Mouse (Mus musculus): ENCODE results near the gene 2610042L04Rik.
"Not testable (repeated sequence)": the region's sequence is repeated elsewhere in the genome, so short reads cannot be mapped to it uniquely, and the experiment has no call there.

Gene 2610042L04Rik

GRCm38 (mm10) chr14:4334476-4335080 is at the start of gene 2610042L04Rik:
Gene 2610042L04Rik, plus strand, starts transcription at chr14:4334763.
- not testable (repeated sequence) for DNase-seq

DNA sequence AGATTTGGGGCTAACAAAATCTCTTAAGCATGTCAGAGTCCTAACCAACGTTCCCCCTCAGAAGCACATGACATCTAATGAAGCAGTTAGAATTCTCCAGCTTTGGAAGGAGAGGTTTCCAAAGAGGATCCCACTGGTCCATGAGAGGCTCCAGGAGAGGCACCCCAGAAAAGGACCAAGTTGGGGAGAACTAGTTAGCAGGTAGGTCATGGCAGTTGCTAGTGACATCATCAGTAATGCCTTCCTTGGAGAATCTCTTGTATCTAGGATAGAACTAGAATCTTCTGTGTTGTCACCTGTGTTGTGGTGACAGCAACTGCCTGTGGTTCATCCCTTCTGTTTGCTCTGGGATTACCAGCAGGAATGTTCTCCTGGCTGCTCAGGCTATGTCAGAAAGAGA is 17.6 kb upstream of the 2610042L04Rik start, which contains the start of gene Gm3149:
Gene Gm3149 (plus strand): TSS at position 301 of the 400 bp plus-strand sequence.
- DNase-seq = not testable (repeated sequence)

GRCm38 (mm10) chr14:4335506-4335905 is 943 bp downstream of the 2610042L04Rik start:
- DNase-seq = peak; percentile 1

GRCm38 (mm10) chr14:4368991-4369390 is 34.4 kb downstream of the 2610042L04Rik start:
- DNase-seq = not testable (repeated sequence)

- not testable (repeated sequence) for DNase-seq
These were observed 35.1 kb downstream of the 2610042L04Rik start for GRCm38 (mm10) chr14:4369691-4370090.

DNA sequence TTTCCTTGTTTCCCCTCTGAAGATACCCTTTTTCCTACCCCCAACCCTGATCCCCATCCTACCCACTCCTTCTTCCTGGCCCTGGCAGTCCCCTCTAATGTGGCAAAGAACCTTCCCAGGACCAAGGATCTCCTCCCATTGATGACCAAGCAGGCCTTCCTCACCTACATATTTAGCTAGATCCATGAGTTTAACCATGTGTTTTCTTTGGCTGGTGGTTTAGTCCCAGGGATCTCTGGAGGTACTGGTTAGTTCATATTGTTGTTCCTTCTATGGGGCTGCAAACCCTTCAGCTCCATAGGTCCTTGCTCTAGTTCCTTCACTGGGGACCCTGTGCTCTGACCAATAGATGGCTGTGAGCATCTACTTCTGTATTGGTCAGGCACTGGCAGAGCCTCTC is 43.3 kb downstream of the 2610042L04Rik start:
- not testable (repeated sequence) for DNase-seq

GRCm38 (mm10) chr14:4385606-4386005 is 51.0 kb downstream of the 2610042L04Rik start:
- DNase-seq = not testable (repeated sequence)

- not testable (repeated sequence) for DNase-seq
These were observed 58.4 kb downstream of the 2610042L04Rik start for GRCm38 (mm10) chr14:4392841-4393530.

DNA sequence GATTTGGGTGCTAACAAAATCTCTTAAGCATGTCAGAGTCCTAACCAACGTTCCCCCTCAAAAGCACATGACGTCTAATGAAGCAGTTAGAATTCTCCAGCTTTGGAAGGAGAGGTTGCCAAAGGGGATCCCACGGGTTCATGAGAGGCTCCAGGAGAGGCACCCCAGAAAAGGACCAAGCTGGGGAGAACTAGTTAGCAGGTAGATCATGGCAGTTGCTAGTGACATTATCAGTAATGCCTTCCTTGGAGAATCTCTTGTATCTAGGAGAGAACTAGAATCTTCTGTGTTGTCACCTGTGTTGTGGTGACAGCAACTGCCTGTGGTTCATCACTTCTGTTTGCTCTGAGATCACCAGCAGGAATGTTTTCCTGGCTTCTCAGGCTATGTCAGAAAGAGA is 62.7 kb downstream of the 2610042L04Rik start, which contains the start of gene Gm3159:
Gene Gm3159 (plus strand): TSS at position 301 of the 400 bp plus-strand sequence.
- not testable (repeated sequence) for DNase-seq

- DNase-seq = not testable (repeated sequence)
These were observed 64.1 kb downstream of the 2610042L04Rik start for GRCm38 (mm10) chr14:4398624-4399023.

DNA sequence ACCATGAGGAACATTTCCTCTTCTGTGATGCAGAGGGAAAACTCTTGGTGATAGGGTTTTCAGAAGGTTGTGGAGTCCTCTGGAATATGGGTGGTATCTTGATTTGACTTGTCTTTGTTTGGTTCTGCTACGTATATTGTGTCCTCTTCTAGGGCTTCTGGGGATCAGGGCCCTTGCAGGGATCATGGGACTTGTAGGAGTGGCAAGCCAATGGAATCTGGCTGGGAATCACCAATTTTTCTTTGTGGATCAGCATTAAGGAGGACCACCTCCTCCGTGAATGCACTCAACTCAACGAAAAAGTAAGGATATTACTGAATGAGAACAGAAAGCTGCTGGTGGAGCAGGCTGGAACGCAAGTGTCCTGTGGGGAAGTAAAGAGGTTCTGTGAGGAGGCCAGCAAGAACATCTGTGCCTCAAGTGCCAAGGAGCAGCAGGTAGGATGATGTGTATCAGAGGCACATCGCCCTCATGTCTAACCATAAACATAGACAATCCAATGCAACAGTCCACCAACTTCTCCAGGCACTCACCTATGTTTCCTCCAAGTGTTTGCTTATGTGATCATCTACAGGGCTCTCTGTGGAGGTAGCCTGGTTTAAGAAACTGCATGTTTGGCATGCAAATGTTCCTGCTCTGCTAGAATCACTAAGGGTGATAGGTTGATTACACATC is 65.7 kb downstream of the 2610042L04Rik start:
- not testable (repeated sequence) for DNase-seq

DNA sequence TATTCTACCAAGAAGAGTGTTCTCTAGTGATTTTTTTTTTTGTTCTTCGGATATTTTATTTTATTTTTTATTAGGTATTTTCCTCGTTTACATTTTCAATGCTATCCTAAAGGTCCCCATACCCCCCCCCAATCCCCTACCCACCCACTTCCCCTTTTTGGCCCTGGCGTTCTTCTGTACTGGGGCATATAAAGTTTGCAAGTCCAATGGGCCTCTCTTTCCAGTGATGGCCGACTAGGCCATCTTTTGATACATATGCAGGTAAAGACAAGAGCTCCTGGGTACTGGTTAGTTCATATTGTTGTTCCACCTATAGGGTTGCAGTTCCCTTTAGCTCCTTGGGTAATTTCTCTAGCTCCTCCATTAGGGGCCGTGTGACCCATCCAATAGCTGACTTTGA is 66.7 kb downstream of the 2610042L04Rik start:
- not testable (repeated sequence) for DNase-seq

GRCm38 (mm10) chr14:4403840-4404239 is 69.3 kb downstream of the 2610042L04Rik start:
- not testable (repeated sequence) for DNase-seq
